Mouse (Mus musculus): ENCODE measurements around the gene Zfp646. TPM values are rescaled to one million over a fixed set of nuclear protein-coding genes. Genes with fewer than 3 reads are reported as not detected.
"Not testable (repeated sequence)": the region's sequence is repeated elsewhere in the genome, so short reads cannot be mapped to it uniquely, and the experiment has no call there.

The Zfp646 gene
- total RNA-seq, 2 experiments from 2014 or later, result 10.4 to 12.7 TPM

- intact Hi-C loops (cut with DNase I), result loop anchor here (5.0 kb wide), 1 partner anchor 74 kb away; the partner anchor contains the start of gene Hsd3b7
- peak; percentile 85 to 91 for DNase-seq
Observed at GRCm38 (mm10) chr7:127876467-127877348, 687 bp downstream of the Zfp646 start, which contains the start of gene Zfp668. Gene Zfp668, minus strand, starts transcription at chr7:127876828.

DNA sequence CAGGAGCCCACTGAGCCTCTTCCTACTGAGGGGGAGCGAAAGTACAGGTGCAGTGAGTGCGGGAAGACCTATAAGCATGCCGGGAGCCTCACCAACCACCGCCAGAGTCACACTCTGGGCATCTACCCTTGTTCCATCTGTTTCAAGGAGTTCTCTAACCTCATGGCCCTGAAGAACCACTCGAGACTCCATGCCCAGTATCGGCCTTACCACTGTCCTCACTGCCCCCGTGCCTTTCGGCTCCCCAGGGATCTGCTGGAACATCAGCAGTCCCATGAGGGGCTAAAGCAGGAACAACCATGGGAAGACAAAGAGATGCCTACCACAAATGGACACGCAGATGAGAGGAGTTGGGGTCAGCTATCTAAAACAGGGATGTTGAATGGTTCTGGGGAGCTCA, 3.3 kb downstream of the Zfp646 start:
- intact Hi-C loops (cut with DNase I), result loop anchor here (5.0 kb wide), 1 partner anchor 77 kb away; the partner anchor contains the start of gene Hsd3b7
- DNase-seq, result no peak

DNA sequence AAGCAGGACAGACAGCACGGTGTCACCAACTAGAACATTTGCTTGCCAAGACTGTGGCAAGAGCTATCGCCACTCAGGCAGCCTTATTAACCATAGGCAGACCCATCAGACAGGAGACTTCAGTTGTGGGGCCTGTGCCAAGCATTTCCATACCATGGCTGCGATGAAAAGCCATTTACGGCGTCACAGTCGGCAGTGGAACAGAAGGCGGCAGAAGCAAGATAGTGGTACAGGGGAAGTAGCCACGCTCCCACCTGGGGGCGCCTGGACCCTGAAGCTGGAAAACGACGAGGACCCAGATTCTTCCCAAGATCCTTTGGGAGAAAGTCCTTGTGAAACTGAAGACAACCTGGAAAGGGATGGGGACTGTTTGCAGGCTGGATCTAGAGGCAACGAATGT, 4.4 kb downstream of the Zfp646 start:
- DNase-seq, result no peak
- intact Hi-C loops (cut with DNase I), result no loop called here

GRCm38 (mm10) chr7:127885951-127886350, 9.9 kb downstream of the Zfp646 start:
- intact Hi-C loops (cut with DNase I), result no loop called here
- DNase-seq, result peak; percentile 67 to 79

DNA sequence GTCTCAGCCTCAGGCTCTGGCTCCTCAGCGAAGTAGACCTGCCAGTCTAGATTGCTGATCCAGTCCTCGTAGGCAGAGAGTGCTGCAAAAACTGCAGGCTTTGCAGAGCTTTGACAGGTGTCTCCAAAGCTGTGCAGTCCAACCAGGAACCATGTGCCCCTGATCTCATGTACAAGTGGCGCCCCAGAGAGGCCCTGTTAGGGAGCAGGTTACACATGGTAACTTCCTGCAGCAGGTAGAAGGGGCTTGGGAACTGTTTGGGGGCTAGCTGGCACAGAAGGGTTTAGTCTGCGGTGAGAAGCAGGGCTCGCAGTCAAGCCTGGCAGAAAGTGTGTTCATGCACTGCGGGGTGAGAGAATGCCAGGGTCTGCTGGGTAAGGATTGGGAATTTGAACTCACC, 10.5 kb downstream of the Zfp646 start:
- DNase-seq, result no peak
- intact Hi-C loops (cut with DNase I), result no loop called here

DNA sequence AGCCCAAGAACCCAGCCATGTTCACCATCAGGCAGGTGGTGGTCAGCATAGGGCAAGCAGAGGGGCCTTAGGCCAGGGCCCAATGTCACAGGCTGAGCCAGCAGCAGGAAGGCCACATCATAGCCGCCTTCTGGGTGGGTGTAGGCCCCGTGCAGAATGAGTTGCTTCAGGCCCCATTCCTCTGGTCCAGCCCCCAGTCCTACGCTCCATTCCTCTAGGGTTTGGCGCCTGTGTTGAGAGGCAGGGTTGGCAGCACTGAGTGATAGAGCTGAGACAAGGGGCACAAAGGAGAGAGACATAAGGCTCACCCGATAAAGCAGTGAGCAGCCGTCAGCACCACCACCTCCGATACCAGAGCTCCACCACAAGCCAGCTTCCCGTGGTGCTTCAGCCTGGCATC, 11.2 kb downstream of the Zfp646 start:
- intact Hi-C loops (cut with DNase I), result no loop called here

DNA sequence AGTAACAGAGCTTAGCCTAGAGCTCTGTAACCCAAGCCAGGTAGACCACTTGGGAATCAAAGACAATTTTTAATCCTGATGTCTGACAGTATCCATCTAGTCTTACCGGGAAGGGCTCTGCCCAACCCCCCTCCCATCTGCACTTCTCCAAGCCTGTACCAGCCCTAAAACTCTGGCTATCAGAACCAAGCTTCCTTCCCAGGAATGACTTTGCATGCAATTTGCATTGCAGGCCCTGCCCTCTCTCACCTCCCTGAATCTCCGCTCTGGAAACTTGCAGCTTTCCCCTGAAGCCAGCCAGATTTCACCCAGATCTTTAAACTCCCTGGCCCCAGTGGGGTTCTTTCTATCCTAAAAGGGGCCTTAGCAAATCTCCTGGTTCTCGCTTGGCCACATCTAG, 11.8 kb downstream of the Zfp646 start:
- intact Hi-C loops (cut with DNase I), result no loop called here

More for the DNA sequence above, 11.2 kb downstream of the Zfp646 start:
- DNase-seq, result no peak

GRCm38 (mm10) chr7:127888821-127889220, 12.8 kb downstream of the Zfp646 start:
- intact Hi-C loops (cut with DNase I), result no loop called here
- DNase-seq, result no peak

More for the DNA sequence above, 11.8 kb downstream of the Zfp646 start:
- DNase-seq, result no peak

- no peak for DNase-seq
- intact Hi-C loops (cut with DNase I), result no loop called here
Observed at GRCm38 (mm10) chr7:127890798-127891197, 14.8 kb downstream of the Zfp646 start, which contains the start of gene Prss53. Gene Prss53, minus strand, starts transcription at chr7:127890970.

- intact Hi-C loops (cut with DNase I), result no loop called here
- DNase-seq, result no peak
Observed at GRCm38 (mm10) chr7:127894480-127894879, 18.5 kb downstream of the Zfp646 start.

- peak; percentile 93 to 94 for DNase-seq
- intact Hi-C loops (cut with DNase I), result no loop called here
Observed at GRCm38 (mm10) chr7:127895442-127895841, 19.4 kb downstream of the Zfp646 start, which contains the start of the genes Gm21974 and Vkorc1. Gene Gm21974, minus strand, starts transcription at chr7:127895454. Gene Vkorc1, minus strand, starts transcription at chr7:127895617.

- DNase-seq; intact Hi-C loops (cut with DNase I): not testable (repeated sequence)
Observed at GRCm38 (mm10) chr7:127895891-127896290, 19.9 kb downstream of the Zfp646 start.

DNA sequence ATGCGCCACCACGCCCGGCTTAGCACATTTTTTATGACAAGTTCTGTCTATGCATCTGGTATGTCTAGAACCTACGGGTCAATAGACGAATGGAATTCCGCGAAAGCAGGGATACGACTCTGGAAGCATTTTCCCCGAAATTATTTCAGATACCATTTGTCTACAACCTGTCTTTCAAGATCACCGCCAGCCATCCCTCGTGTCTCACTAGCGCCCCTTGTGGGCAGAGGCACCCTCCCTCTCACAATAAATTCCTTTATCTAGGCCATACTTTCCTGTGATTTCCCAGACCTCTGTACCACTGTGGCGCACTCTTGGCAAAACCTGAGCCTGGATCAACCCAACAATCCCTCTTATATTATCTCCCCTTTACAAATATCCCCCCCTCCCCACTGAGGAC, 20.4 kb downstream of the Zfp646 start:
- peak in 1 of 2 experiments; percentile 63 for DNase-seq
- intact Hi-C loops (cut with DNase I), result no loop called here

GRCm38 (mm10) chr7:127897542-127897941, 21.5 kb downstream of the Zfp646 start:
- no peak for DNase-seq
- intact Hi-C loops (cut with DNase I), result no loop called here

- intact Hi-C loops (cut with DNase I), result no loop called here
Observed at GRCm38 (mm10) chr7:127898179-127898956, 22.3 kb downstream of the Zfp646 start.

GRCm38 (mm10) chr7:127899997-127900396, 24.0 kb downstream of the Zfp646 start:
- intact Hi-C loops (cut with DNase I), result no loop called here
- DNase-seq, result no peak

More at GRCm38 (mm10) chr7:127898179-127898956, 22.3 kb downstream of the Zfp646 start:
- DNase-seq, result no peak

DNA sequence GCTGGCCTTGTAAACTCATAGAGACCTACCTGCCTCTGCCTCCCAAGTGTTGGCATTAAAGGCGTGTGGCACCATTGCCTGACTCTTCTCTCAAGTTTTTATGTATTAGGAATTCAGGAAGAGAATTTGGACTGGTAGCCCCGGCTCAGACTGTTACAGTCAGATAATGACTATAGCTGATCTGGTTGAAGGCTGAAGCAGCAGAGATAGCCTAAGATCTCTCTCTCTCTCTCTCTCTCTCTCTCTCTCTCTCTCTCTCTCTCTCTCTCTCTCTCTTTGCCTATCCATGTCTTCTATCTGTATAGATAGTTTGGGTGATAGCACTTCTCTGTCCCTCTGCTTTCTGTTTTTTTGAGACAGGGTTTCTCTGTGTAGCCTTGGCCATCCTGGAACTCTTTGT, 25.8 kb downstream of the Zfp646 start:
- intact Hi-C loops (cut with DNase I), result no loop called here
- no peak for DNase-seq

DNA sequence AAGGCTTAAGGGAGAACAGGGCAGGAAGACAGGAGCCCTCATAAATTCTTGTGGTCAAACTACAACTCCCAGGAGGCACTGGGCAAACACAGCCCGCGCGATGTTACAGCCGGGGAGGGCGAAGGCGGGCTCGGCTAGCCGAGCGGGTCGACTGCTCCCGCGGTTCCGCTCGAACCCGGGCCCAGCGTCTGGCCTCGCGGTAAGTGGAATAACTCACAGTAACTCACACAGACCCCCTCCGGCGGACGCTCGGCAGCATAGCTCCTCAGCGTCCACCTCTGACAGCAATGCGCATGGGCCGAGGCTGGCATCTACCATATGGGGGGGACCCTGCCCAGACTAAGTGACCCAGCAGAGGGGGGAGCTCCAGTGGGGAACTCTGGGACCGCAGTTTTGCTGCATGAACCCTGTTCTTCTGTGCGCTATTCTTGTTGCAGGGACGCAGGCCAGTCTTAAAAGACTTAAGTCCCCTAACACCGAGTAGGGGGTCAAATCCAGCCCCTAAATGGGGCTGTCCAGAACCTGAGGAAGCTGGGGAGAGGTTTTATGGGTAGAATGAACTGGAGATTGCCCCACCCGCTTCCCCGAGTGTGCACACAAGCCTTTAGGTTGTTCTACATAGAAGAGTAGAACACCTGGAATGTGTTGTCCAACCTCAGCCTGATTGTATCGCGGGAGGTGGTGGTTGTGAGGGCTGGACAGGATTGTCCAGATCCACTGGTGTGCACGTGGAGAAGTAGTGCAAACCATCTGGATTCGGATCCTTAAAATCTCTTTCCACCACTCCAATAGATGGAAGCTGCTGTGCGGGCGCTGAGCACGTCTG, 28.2 kb downstream of the Zfp646 start, which contains the start of gene Bckdk:
Bckdk (plus strand) TSS at position 112 of the 826 bp plus-strand sequence.
- intact Hi-C loops (cut with DNase I), result no loop called here
- peak; percentile 66 to 73 for DNase-seq

GRCm38 (mm10) chr7:127907939-127908338, 31.9 kb downstream of the Zfp646 start:
- intact Hi-C loops (cut with DNase I), result no loop called here

DNA sequence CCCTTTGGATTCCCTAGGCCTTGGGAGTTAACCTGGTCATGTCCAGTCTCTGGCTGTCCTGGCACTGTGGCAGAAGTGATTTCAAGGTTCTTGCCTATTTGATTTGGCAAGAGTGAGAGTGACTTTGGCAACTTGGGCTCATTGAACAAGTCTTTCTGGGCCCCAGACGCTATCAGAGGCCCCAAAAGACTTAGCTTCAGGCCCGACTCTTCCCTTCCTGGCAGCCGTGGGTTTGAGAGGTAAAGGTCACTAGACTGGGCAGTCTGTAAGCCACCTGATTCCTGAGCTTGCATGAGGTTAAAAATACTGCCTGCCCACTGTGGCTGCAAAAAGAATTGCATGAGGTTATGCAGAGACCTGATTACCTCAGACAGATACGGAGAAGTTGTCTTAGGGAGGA, 32.6 kb downstream of the Zfp646 start:
- intact Hi-C loops (cut with DNase I), result no loop called here
- DNase-seq, result no peak

More at GRCm38 (mm10) chr7:127907939-127908338, 31.9 kb downstream of the Zfp646 start:
- no peak for DNase-seq
